Mouse (Mus musculus) midbrain, embryonic 12.5 days (tissue): ENCODE data around the gene Nedd1. TPM values are rescaled to one million over a fixed set of nuclear protein-coding genes. Genes with fewer than 3 reads are reported as not detected.

Source experiments
- ATAC-seq: fragments of 200-750 bp; cut with Nextera tagmentation; 2 replicates; pipeline ENCODE4 v1.8.0; 2017; ENCODE audit warnings: low read depth, moderate TSS enrichment, moderate library complexity; ENCODE audit not compliant: low FRiP score
- H3K27ac ChIP-seq: fragments of 300-500 bp; sonication (generic); replicated peaks from 2 replicates; pipeline ENCODE4 v1.5.1; 2016; ENCODE audit warnings: mild to moderate bottlenecking
- H3K27me3 ChIP-seq: fragments of 300-500 bp; sonication (generic); 2 replicates; pipeline ENCODE4 v1.6.1; 2016; ENCODE audit warnings: mild to moderate bottlenecking
- H3K36me3 ChIP-seq: fragments of 300-500 bp; sonication (generic); 2 replicates; pipeline ENCODE4 v1.6.1; 2016
- H3K4me1 ChIP-seq: fragments of 300-500 bp; sonication (generic); 2 replicates; pipeline ENCODE4 v1.6.1; 2016
- H3K4me2 ChIP-seq: fragments of 300-500 bp; sonication (generic); replicated peaks from 2 replicates; pipeline ENCODE4 v1.6.1; 2016; ENCODE audit warnings: mild to moderate bottlenecking, moderate library complexity
- H3K4me3 ChIP-seq: fragments of 300-500 bp; sonication (generic); 2 replicates; pipeline ENCODE4 v1.5.1; 2016; ENCODE audit warnings: mild to moderate bottlenecking
- H3K9ac ChIP-seq: fragments of 300-500 bp; sonication (generic); replicated peaks from 2 replicates; pipeline ENCODE4 v1.6.1; 2016; ENCODE audit warnings: mild to moderate bottlenecking, moderate library complexity
- H3K9me3 ChIP-seq: fragments of 300-500 bp; sonication (generic); 2 replicates; pipeline ENCODE4 v1.6.1; 2016; ENCODE audit warnings: mild to moderate bottlenecking
- WGBS: fragments of 180-500 bp; shearing (Covaris S2); methylation state at CpG from one replicate; pipeline ENCODE4 v1.1.7; 2016; 5-methylcytosine and 5-hydroxymethylcytosine counted together
- polyA plus RNA-seq: library from polyadenylated mRNA; unstranded; fragments of >200 nt; fragmentation: Nextera tagmentation; extraction: Ambion mirVana; gene quantifications from 2 replicates; pipeline ENCODE4 v1.2.1, GENCODE M21; 2016

Nedd1 gene
- polyA plus RNA-seq = 44.8 and 46.7 TPM in 2 replicates

GRCm38 (mm10) chr10:92721771-92722619, at the start of gene Nedd1:
Gene Nedd1, minus strand, starts transcription at chr10:92722420.
- H3K27me3 ChIP-seq = no peaks in the 10 kb centered on the region
- H3K27ac ChIP-seq = peak within 1 kb of the TSS; percentile 82
- peak; percentile 98 for ATAC-seq
- peak within 1 kb of the TSS; percentile 95 for H3K4me3 ChIP-seq
- peaks cover 10% of the 10 kb centered on the region; the same call in 1 of the 2 replicates for H3K36me3 ChIP-seq
- H3K4me1 ChIP-seq = peaks cover 6% of the 10 kb centered on the region
- H3K9me3 ChIP-seq = 0 out of 2 replicates have a peak, but pooled peaks cover 7% of the 10 kb centered on the region
- H3K4me2 ChIP-seq = peak within 1 kb of the TSS; percentile 78
- WGBS = under 1% methylated on average over 56 of the region's 57 CpGs
- peak within 1 kb of the TSS; percentile 87 for H3K9ac ChIP-seq

GRCm38 (mm10) chr10:92754359-92754758, 32.1 kb upstream of the Nedd1 start:
- H3K9me3 ChIP-seq = 0 out of 2 replicates have a peak, but pooled peaks cover 5% of the 10 kb centered on the region
- H3K4me1 ChIP-seq = no peaks in the 10 kb centered on the region
- H3K36me3 ChIP-seq = no peaks in the 10 kb centered on the region
- no peak overlapping the region for H3K4me2 ChIP-seq
- H3K27ac ChIP-seq = no peak overlapping the region
- no peaks in the 10 kb centered on the region for H3K27me3 ChIP-seq
- 93% methylated on average over 5 of the region's 5 CpGs for WGBS
- H3K4me3 ChIP-seq = no peak overlapping the region
- no peak overlapping the region for H3K9ac ChIP-seq
- no peak for ATAC-seq

- 92% methylated on average over 3 of the region's 3 CpGs for WGBS
- H3K4me2 ChIP-seq = no peak overlapping the region
Observed at GRCm38 (mm10) chr10:92730339-92730738, 8.1 kb upstream of the Nedd1 start.

GRCm38 (mm10) chr10:92728723-92729122, 6.5 kb upstream of the Nedd1 start:
- WGBS = 89% methylated on average over 3 of the region's 3 CpGs
- Histone ChIP-seq H3K4me3 (no peak overlapping the region), H3K4me2 (no peak overlapping the region), H3K9me3 (0 out of 2 replicates have a peak, but pooled peaks cover 7% of the 10 kb centered on the region), H3K27ac (no peak overlapping the region), H3K36me3 (no peaks in the 10 kb centered on the region), H3K4me1 (no peaks in the 10 kb centered on the region), H3K27me3 (no peaks in the 10 kb centered on the region), H3K9ac (no peak overlapping the region)
- no peak for ATAC-seq

More at GRCm38 (mm10) chr10:92730339-92730738, 8.1 kb upstream of the Nedd1 start:
- 0 out of 2 replicates have a peak, but pooled peaks cover under 1% of the 10 kb centered on the region for H3K9me3 ChIP-seq
- no peaks in the 10 kb centered on the region for H3K27me3 ChIP-seq
- ATAC-seq = no peak
- H3K9ac ChIP-seq = no peak overlapping the region
- H3K27ac ChIP-seq = no peak overlapping the region
- no peak overlapping the region for H3K4me3 ChIP-seq
- H3K4me1 ChIP-seq = no peaks in the 10 kb centered on the region
- H3K36me3 ChIP-seq = no peaks in the 10 kb centered on the region

GRCm38 (mm10) chr10:92722620-92722988, 384 bp upstream of the Nedd1 start:
- WGBS = 31% methylated on average over 5 of the region's 5 CpGs
- peak overlapping the region; percentile 78 for H3K4me2 ChIP-seq
- peaks cover 6% of the 10 kb centered on the region for H3K4me1 ChIP-seq
- peak overlapping the region; percentile 87 for H3K9ac ChIP-seq
- no peaks in the 10 kb centered on the region for H3K27me3 ChIP-seq
- H3K4me3 ChIP-seq = peak overlapping the region; percentile 95
- no peak for ATAC-seq
- peak overlapping the region; percentile 82 for H3K27ac ChIP-seq
- H3K9me3 ChIP-seq = 0 out of 2 replicates have a peak, but pooled peaks cover 7% of the 10 kb centered on the region
- H3K36me3 ChIP-seq = peaks cover 6% of the 10 kb centered on the region; the same call in 1 of the 2 replicates

GRCm38 (mm10) chr10:92699032-92699431, 23.2 kb downstream of the Nedd1 start:
- Histone ChIP-seq H3K9ac (no peak overlapping the region), H3K4me2 (no peak overlapping the region), H3K4me1 (no peaks in the 10 kb centered on the region), H3K9me3 (no peaks in the 10 kb centered on the region), H3K4me3 (no peak overlapping the region), H3K36me3 (peaks cover 42% of the 10 kb centered on the region; the same call in 1 of the 2 replicates), H3K27ac (no peak overlapping the region), H3K27me3 (no peaks in the 10 kb centered on the region)
- WGBS = 68% methylated on average over 6 of the region's 6 CpGs
- ATAC-seq = no peak

GRCm38 (mm10) chr10:92675056-92675455, 47.2 kb downstream of the Nedd1 start:
- ATAC-seq = no peak
- H3K27ac ChIP-seq = no peak overlapping the region
- H3K27me3 ChIP-seq = no peaks in the 10 kb centered on the region
- H3K4me1 ChIP-seq = no peaks in the 10 kb centered on the region
- no peaks in the 10 kb centered on the region for H3K36me3 ChIP-seq
- WGBS = 95% methylated on average over 4 of the region's 4 CpGs
- no peaks in the 10 kb centered on the region for H3K9me3 ChIP-seq
- no peak overlapping the region for H3K4me3 ChIP-seq
- H3K9ac ChIP-seq = no peak overlapping the region
- H3K4me2 ChIP-seq = no peak overlapping the region

GRCm38 (mm10) chr10:92671906-92672305, 50.3 kb downstream of the Nedd1 start:
- Histone ChIP-seq H3K27me3 (no peaks in the 10 kb centered on the region), H3K9me3 (no peaks in the 10 kb centered on the region)
- no peak for ATAC-seq

GRCm38 (mm10) chr10:92665287-92665686, 56.9 kb downstream of the Nedd1 start:
- no peaks in the 10 kb centered on the region for H3K4me1 ChIP-seq
- H3K9me3 ChIP-seq = no peaks in the 10 kb centered on the region
- no peak overlapping the region for H3K4me2 ChIP-seq
- no peaks in the 10 kb centered on the region for H3K36me3 ChIP-seq
- H3K27ac ChIP-seq = no peak overlapping the region
- ATAC-seq = no peak
- no peaks in the 10 kb centered on the region for H3K27me3 ChIP-seq
- no peak overlapping the region for H3K9ac ChIP-seq
- no peak overlapping the region for H3K4me3 ChIP-seq
- 91% methylated on average over 5 of the region's 5 CpGs for WGBS

More at GRCm38 (mm10) chr10:92671906-92672305, 50.3 kb downstream of the Nedd1 start:
- WGBS = 93% methylated on average over 4 of the region's 4 CpGs
- Histone ChIP-seq H3K4me1 (no peaks in the 10 kb centered on the region), H3K9ac (no peak overlapping the region), H3K4me2 (no peak overlapping the region), H3K27ac (no peak overlapping the region), H3K4me3 (no peak overlapping the region), H3K36me3 (no peaks in the 10 kb centered on the region)

GRCm38 (mm10) chr10:92653266-92653665, 69.0 kb downstream of the Nedd1 start:
- no peak overlapping the region for H3K27ac ChIP-seq

GRCm38 (mm10) chr10:92652399-92652920, 69.8 kb downstream of the Nedd1 start:
- no peak for ATAC-seq
- H3K27ac ChIP-seq = peak overlapping the region; percentile 52; the same call in 1 of the 2 replicates
- WGBS = 22% methylated on average over 3 of the region's 3 CpGs

More at GRCm38 (mm10) chr10:92653266-92653665, 69.0 kb downstream of the Nedd1 start:
- Histone ChIP-seq H3K27me3 (no peaks in the 10 kb centered on the region), H3K9me3 (no peaks in the 10 kb centered on the region), H3K4me1 (peaks cover 7% of the 10 kb centered on the region; the same call in 1 of the 2 replicates), H3K4me2 (no peak overlapping the region), H3K36me3 (no peaks in the 10 kb centered on the region), H3K4me3 (no peak overlapping the region), H3K9ac (no peak overlapping the region)
- ATAC-seq = no peak
- WGBS = 59% methylated on average over 4 of the region's 4 CpGs

GRCm38 (mm10) chr10:92651266-92651665, 71.0 kb downstream of the Nedd1 start:
- WGBS = 91% methylated on average over 3 of the region's 3 CpGs

More at GRCm38 (mm10) chr10:92652399-92652920, 69.8 kb downstream of the Nedd1 start:
- H3K9me3 ChIP-seq = no peaks in the 10 kb centered on the region
- H3K4me1 ChIP-seq = peaks cover 5% of the 10 kb centered on the region; the same call in 1 of the 2 replicates
- H3K4me2 ChIP-seq = no peak overlapping the region
- no peaks in the 10 kb centered on the region for H3K27me3 ChIP-seq
- no peaks in the 10 kb centered on the region for H3K36me3 ChIP-seq
- no peak overlapping the region for H3K9ac ChIP-seq
- H3K4me3 ChIP-seq = no peak overlapping the region

More at GRCm38 (mm10) chr10:92651266-92651665, 71.0 kb downstream of the Nedd1 start:
- H3K9me3 ChIP-seq = no peaks in the 10 kb centered on the region
- ATAC-seq = no peak
- no peak overlapping the region for H3K9ac ChIP-seq
- no peak overlapping the region for H3K27ac ChIP-seq
- H3K4me3 ChIP-seq = no peak overlapping the region
- H3K4me2 ChIP-seq = no peak overlapping the region
- H3K27me3 ChIP-seq = no peaks in the 10 kb centered on the region
- no peaks in the 10 kb centered on the region for H3K36me3 ChIP-seq
- peaks cover 5% of the 10 kb centered on the region; the same call in 1 of the 2 replicates for H3K4me1 ChIP-seq
